Mouse (Mus musculus) cerebellum, adult 2 months (tissue): Measurements from ENCODE around the gene Loxl3.

Experiments
- CTCF ChIP-seq: fragments of 200-500 bp; IDR thresholded peaks from 2 replicates; pipeline ENCODE4 v1.5.1; 2011; ENCODE audit warnings: low read depth, mild to moderate bottlenecking, control low read depth, low read length, moderate library complexity, borderline replicate concordance; ENCODE audit not compliant: insufficient read depth
- POLR2A ChIP-seq: fragments of 200-500 bp; IDR thresholded peaks from 2 replicates; pipeline ENCODE4 v1.6.1; 2011; ENCODE audit warnings: low read length, control low read depth, borderline replicate concordance; ENCODE audit not compliant: insufficient read depth

DNA sequence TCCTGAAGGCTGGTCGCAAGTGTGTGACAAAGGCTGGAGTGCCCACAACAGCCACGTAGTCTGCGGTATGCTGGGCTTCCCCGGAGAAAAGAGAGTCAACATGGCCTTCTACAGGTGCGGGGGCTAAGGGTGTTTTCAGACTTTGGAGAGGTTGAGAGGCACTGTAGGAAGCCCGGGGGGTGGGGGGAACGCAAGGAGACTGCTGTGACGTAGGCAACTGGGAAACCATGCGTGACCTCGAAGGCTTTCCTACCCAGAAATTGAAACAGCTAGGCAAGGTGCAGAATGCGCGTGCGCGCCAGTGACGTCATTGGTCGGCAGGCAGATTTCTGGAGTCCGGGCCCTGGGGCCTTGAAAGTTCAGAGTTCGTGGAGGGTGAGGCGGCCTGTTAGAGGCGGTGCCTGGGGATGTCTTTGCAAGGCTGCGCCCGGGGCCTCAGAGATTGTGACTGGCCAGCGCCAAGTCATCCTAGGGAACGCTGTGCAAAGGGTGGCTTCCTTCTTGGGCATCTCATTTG is 4.6 kb downstream of the Loxl3 start:
- TF ChIP-seq CTCF (no peak), POLR2A (0 out of 2 replicates have a peak, but pooled peaks have one; percentile 12)
